Mouse (Mus musculus) hindbrain, embryonic 10.5 days (tissue): ENCODE measurements around the gene Usp32. TPM values are rescaled to one million over a fixed set of nuclear protein-coding genes. Genes with fewer than 3 reads are reported as not detected.
A peak's percentile ranks its signal among the peaks of the same experiment; 100 is the strongest.

Source experiments
- DNase-seq: peaks from one replicate; pipeline ENCODE4 v3.0.0-alpha.2; 2017; ENCODE audit warnings: low spot score
- H3K27ac ChIP-seq: fragments of 300-500 bp; sonication (generic); 2 replicates; pipeline ENCODE4 v1.5.1; 2016; ENCODE audit warnings: mild to moderate bottlenecking, moderate library complexity
- H3K27me3 ChIP-seq: fragments of 300-500 bp; sonication (generic); 2 replicates; pipeline ENCODE4 v1.6.1; 2016; ENCODE audit warnings: mild to moderate bottlenecking; ENCODE audit not compliant: poor library complexity, insufficient read depth, severe bottlenecking
- H3K36me3 ChIP-seq: fragments of 300-500 bp; sonication (generic); 2 replicates; pipeline ENCODE4 v1.6.1; 2016; ENCODE audit warnings: mild to moderate bottlenecking, moderate library complexity
- H3K4me1 ChIP-seq: fragments of 300-500 bp; sonication (generic); replicated peaks from 2 replicates; pipeline ENCODE4 v1.6.1; 2016; ENCODE audit warnings: mild to moderate bottlenecking
- H3K4me3 ChIP-seq: fragments of 300-500 bp; sonication (generic); 2 replicates; pipeline ENCODE4 v1.5.1; 2016; ENCODE audit warnings: mild to moderate bottlenecking, moderate library complexity
- H3K9me3 ChIP-seq: fragments of 300-500 bp; sonication (generic); 2 replicates; pipeline ENCODE4 v1.6.1; 2016; ENCODE audit warnings: mild to moderate bottlenecking, moderate library complexity
- WGBS: fragments of 180-500 bp; shearing (Covaris S2); methylation state at CpG from one replicate; pipeline ENCODE4 v1.1.7; 2016; 5-methylcytosine and 5-hydroxymethylcytosine counted together
- polyA plus RNA-seq: library from polyadenylated mRNA; unstranded; fragments of >200 nt; fragmentation: Nextera tagmentation; extraction: Ambion mirVana; gene quantifications from 2 replicates; pipeline ENCODE4 v1.2.1, GENCODE M21; 2016

Usp32 gene
- polyA plus RNA-seq, 1 experiment from 2014 or later = 4.6 TPM

DNA sequence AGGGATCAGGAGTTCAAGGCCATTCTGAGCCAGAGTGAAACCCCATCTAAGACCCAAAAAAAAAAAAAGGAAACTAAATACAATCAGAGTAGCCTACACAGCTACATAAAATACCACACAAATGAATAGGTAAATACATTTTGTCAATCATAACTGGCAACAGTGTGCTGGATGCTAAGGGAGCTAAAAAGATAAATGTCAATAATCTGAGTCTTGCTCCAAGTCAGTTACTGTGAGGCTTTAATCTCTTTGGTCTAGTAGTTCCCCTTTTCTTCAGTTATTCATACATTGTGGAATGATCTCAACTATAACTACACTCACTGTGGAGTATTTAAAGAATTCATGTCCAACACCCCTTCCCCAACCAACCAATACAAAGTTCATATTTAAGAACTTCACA, 30.0 kb downstream of the Usp32 start:
- H3K4me1 ChIP-seq = no peaks in the 10 kb centered on the region
- H3K27me3 ChIP-seq = no peaks in the 10 kb centered on the region
- H3K4me3 ChIP-seq = no peak overlapping the region
- H3K36me3 ChIP-seq = peaks cover 12% of the 10 kb centered on the region
- no peak overlapping the region for H3K27ac ChIP-seq
- H3K9me3 ChIP-seq = no peaks in the 10 kb centered on the region
- DNase-seq = no peak

DNA sequence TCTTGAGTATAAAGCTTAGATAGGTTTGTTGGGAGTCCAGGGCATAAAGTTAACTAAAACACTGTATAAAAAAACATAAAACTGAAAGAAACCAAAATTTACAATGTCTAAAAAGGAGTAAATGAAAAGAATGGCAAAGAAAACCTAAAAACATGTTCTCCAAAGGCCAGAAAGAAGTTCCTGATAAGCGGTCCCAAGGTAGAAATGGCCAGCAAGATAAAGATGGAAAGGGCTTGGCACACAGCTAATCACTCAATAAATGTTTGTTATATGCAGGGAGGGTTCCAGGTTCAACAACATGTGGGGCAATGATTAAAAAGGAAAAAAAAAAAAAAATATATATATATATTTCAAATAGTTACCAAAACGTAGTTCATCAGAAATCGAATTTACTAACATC, 32.7 kb downstream of the Usp32 start:
- 96% methylated on average over 3 of the region's 3 CpGs for WGBS
- Histone ChIP-seq H3K4me1 (no peaks in the 10 kb centered on the region), H3K9me3 (no peaks in the 10 kb centered on the region), H3K4me3 (no peak overlapping the region), H3K27me3 (no peaks in the 10 kb centered on the region), H3K36me3 (peaks cover 20% of the 10 kb centered on the region), H3K27ac (no peak overlapping the region)
- no peak for DNase-seq

DNA sequence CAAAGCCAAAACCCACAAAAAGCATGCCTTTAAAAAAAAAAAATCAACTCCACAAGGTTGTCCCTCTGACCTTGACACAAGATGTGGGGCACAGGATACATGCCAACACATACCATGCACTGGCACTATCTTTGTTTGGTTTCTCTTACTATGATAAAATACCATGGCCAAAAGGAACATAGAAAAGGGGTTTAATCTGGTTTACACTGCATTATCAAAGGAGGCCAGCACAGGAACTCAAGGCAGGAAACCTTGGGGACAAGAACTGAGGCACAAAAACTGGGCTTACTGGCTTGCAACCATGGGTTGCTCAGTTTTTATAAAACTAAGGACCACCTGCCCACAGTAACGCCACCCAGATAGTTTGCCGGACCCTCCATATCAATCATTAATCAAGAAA, 34.1 kb downstream of the Usp32 start:
- Histone ChIP-seq H3K4me3 (no peak overlapping the region), H3K27me3 (no peaks in the 10 kb centered on the region), H3K9me3 (no peaks in the 10 kb centered on the region), H3K36me3 (peaks cover 15% of the 10 kb centered on the region; the same call in 1 of the 2 replicates), H3K27ac (no peak overlapping the region), H3K4me1 (no peaks in the 10 kb centered on the region)
- 93% methylated on average over 2 of the region's 2 CpGs for WGBS
- DNase-seq = no peak

DNA sequence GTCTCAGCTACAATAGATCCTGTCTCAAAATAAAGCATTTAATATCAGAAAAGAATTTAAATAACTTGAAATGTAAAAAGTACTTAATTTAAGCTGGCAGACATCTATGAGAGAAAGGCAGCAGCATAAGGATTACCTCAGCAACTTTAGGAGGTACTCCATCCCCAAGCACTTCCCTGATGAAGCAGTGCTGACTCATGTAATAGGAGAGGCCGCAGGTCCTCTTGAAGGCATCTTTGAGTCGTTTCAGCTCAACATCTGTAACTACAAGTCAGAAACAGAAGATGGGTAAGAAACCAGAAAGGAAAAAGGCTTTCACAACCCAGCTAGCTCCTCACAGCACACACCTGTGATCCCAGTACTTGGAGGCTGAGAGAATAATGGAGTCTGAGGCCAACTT, 36.2 kb downstream of the Usp32 start:
- Histone ChIP-seq H3K27ac (no peak overlapping the region), H3K27me3 (no peaks in the 10 kb centered on the region), H3K9me3 (no peaks in the 10 kb centered on the region), H3K4me3 (no peak overlapping the region), H3K36me3 (0 out of 2 replicates have a peak, but pooled peaks cover 15% of the 10 kb centered on the region), H3K4me1 (no peaks in the 10 kb centered on the region)
- 63% methylated on average over 2 of the region's 2 CpGs for WGBS
- DNase-seq = no peak

DNA sequence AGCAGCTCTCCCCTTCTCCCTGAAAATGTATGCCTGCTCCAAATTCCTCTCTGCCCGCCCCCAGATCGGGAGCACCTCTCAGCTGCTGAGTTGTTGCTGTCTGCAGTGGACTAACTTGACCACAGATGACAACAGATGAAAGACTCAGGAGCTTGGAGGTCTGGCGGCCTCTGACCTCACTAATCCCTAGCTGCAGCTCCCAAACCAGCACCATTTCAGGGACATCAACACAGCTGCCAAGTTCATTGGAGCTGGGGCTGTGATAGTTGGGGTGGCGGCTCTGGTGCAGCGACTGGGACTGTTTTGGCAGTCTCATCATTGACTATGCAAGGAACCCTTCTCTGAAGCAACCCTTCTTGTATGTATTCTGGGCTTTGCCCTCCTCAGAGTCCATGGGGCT, 44.8 kb downstream of the Usp32 start:
- peaks cover 19% of the 10 kb centered on the region for H3K36me3 ChIP-seq
- no peaks in the 10 kb centered on the region for H3K27me3 ChIP-seq
- WGBS = 59% methylated on average over 5 of the region's 5 CpGs
- no peak overlapping the region for H3K27ac ChIP-seq
- H3K9me3 ChIP-seq = no peaks in the 10 kb centered on the region
- no peak overlapping the region for H3K4me3 ChIP-seq
- peak; percentile 6 for DNase-seq
- H3K4me1 ChIP-seq = 0 out of 2 replicates have a peak, but pooled peaks cover 3% of the 10 kb centered on the region

DNA sequence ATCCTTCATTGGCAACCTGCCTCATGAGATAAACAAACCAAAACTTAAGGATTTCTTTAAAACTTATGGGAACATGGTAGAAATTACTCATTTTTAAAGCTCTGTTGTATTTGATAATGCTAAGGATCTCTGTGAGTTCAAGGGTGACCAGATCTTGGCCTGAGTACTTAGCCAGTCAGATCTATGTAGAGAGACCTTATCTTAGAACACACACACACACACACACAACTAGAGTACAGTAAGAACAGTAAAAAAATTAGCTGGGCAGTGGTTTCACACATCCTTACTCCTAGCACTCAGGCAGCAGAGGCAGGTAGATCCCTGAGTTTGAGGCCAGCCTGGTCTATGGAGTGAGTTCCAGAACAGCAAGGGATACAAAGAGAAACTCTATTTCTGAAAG, 53.7 kb downstream of the Usp32 start:
- H3K36me3 ChIP-seq = peaks cover 22% of the 10 kb centered on the region
- no peaks in the 10 kb centered on the region for H3K27me3 ChIP-seq
- H3K9me3 ChIP-seq = no peaks in the 10 kb centered on the region
- H3K4me1 ChIP-seq = no peaks in the 10 kb centered on the region
- no peak overlapping the region for H3K4me3 ChIP-seq
- H3K27ac ChIP-seq = no peak overlapping the region
- no peak for DNase-seq

DNA sequence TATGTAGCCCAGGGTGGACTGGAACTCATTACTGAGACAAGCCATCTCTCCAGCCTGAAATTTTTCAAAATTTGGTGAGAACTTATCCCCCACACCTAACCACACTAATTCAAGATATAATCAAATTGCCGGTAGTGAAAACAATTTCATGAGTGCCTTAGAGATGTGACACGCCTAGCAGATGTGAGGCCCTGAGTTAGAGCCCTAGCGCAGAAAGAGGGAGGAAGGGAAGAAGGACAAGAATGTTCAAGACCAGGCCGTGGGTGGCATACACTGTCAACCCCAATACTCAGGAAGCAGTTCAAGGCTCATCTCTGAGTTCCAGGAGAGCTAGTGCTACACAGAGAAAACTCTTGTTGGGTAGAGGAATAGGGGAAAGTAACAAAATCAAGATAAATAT, 72.1 kb downstream of the Usp32 start:
- H3K36me3 ChIP-seq = peaks cover 30% of the 10 kb centered on the region
- no peaks in the 10 kb centered on the region for H3K9me3 ChIP-seq
- no peak for DNase-seq
- H3K27me3 ChIP-seq = no peaks in the 10 kb centered on the region
- H3K4me1 ChIP-seq = no peaks in the 10 kb centered on the region
- 95% methylated on average over 4 of the region's 4 CpGs for WGBS
- no peak overlapping the region for H3K27ac ChIP-seq
- H3K4me3 ChIP-seq = no peak overlapping the region

DNA sequence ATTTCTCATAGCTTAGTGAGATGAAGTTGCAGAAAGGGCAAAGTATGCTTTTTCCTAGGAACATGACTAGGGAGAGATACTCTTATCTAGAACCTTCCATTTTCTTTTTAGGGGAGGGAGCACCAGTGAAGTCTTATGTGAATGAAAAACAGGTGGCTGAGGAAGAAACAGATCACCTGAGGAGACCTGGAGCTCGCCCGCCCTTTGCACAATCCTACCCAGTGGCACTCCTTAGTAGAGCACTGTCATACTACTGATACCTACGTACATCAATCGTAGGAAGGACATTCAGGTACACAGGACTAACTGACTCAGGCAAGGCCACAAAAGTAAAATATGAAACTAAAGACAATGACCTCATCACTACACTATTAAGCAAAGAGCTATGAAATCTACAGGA, 81.4 kb downstream of the Usp32 start:
- H3K4me1 ChIP-seq = no peaks in the 10 kb centered on the region
- no peak overlapping the region for H3K27ac ChIP-seq

DNA sequence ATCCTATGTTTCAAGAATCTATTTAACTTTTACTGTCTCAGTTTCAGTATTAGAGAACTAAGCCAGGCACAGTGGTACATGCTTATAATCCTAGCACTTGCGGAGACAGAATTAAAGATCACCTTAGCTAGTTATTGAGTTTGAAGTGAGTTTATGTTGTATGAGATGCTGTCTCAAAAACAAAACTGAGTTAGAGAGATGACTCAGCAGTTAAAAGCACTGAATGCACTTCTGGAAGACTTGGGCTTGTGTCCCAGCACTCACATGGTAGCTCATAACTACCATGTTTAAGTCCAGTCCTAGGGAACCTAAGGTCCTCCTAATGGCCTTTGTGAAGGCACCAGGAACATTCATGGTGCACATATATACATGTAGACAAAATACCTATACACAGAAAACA, 82.4 kb downstream of the Usp32 start:
- peaks cover 7% of the 10 kb centered on the region for H3K36me3 ChIP-seq
- DNase-seq = no peak
- H3K4me1 ChIP-seq = no peaks in the 10 kb centered on the region
- H3K27ac ChIP-seq = no peak overlapping the region
- H3K9me3 ChIP-seq = no peaks in the 10 kb centered on the region
- H3K27me3 ChIP-seq = no peaks in the 10 kb centered on the region
- no peak overlapping the region for H3K4me3 ChIP-seq
- WGBS = 98% methylated on average over 1 of the region's 1 CpGs

More for the DNA sequence above, 81.4 kb downstream of the Usp32 start:
- Histone ChIP-seq H3K9me3 (no peaks in the 10 kb centered on the region), H3K27me3 (no peaks in the 10 kb centered on the region), H3K36me3 (peaks cover 7% of the 10 kb centered on the region), H3K4me3 (no peak overlapping the region)
- 95% methylated on average over 4 of the region's 4 CpGs for WGBS
- DNase-seq = no peak

DNA sequence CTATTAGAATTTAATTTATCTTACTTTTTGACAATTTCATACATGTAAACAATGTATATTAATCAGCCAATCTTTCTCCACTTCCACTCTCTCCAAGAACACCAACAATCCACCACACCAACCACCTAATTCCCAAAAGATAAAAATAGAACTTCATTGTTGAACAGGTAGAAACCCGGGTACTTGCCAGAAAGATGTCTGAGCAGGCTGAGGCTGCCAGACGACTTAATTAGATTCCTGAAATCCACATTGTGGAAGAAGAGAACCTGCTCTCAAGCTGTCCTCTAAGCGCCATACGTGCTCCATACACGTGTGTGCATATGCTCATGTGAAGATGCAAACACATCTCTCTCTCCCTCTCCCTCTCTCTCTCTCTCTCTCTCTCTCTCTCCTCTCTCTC, 83.1 kb downstream of the Usp32 start:
- no peaks in the 10 kb centered on the region for H3K27me3 ChIP-seq
- DNase-seq = no peak
- WGBS = 85% methylated on average over 5 of the region's 5 CpGs
- no peak overlapping the region for H3K4me3 ChIP-seq
- no peaks in the 10 kb centered on the region for H3K9me3 ChIP-seq
- peaks cover 7% of the 10 kb centered on the region for H3K36me3 ChIP-seq
- H3K27ac ChIP-seq = no peak overlapping the region
- H3K4me1 ChIP-seq = no peaks in the 10 kb centered on the region

DNA sequence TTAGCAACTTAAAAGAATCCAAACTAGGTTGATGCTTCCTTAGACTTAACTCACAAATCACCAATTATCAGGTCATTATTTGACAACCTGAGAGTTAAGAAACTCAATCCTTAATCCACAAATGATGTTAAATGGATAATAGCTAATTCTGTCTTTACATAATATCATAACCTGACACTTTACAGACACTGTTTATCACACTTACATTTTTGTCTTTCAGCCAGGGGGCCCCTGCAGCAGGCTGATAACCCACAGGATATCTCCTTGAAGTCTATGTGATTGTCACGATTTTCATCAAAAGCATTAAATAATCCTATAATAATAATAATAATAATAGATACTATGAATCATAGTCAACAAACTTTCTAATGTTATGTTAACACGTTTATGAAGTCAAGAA, 84.4 kb downstream of the Usp32 start:
- H3K27me3 ChIP-seq = no peaks in the 10 kb centered on the region
- H3K9me3 ChIP-seq = no peaks in the 10 kb centered on the region
- WGBS = 89% methylated on average over 2 of the region's 2 CpGs
- no peak overlapping the region for H3K4me3 ChIP-seq
- H3K27ac ChIP-seq = no peak overlapping the region
- H3K4me1 ChIP-seq = no peaks in the 10 kb centered on the region
- DNase-seq = no peak
- H3K36me3 ChIP-seq = peaks cover 7% of the 10 kb centered on the region

DNA sequence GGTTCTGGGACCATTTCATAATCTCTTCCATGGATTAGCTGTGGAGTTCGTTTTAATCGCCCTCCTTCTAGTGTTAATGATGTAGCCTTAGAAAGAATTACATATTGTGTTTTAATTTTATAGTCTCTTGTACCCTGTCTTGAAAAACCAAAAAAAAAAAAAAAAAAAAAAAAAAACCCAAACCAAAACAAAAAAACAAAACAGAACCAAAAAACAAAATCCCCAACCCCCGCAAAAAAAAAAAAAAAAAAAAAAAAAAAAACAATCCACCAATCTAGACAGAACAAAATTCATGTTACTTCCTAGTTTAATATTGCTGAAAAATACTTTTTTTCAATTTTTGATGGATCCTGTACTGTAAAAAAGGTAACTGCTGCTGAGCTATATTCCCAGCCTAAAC, 100.7 kb downstream of the Usp32 start:
- H3K27ac ChIP-seq = no peak overlapping the region
- 89% methylated on average over 3 of the region's 3 CpGs for WGBS

DNA sequence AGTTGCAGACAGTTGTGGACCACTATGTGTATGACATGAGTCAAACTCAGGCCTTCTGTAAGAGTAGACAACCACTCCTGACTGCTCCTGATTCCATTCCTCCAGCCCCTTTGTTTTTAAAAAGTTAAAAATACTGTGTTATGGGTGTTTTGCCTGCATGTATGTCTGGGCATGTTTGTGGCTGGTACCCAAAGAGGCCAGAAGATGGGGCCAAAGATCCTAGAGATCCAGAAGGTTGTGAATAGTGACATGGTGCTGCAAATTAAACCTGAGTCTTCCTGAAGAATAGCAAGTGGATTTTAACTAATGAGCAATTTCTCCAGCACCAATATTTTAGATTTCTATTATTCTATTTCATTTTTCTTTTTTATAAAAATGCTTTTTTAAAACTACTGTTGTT, 126.8 kb downstream of the Usp32 start:
- DNase-seq = no peak
- Histone ChIP-seq H3K4me3 (no peak overlapping the region), H3K9me3 (no peaks in the 10 kb centered on the region), H3K27ac (no peak overlapping the region), H3K4me1 (no peaks in the 10 kb centered on the region), H3K27me3 (no peaks in the 10 kb centered on the region), H3K36me3 (peaks cover 49% of the 10 kb centered on the region)

More for the DNA sequence above, 100.7 kb downstream of the Usp32 start:
- Histone ChIP-seq H3K4me3 (no peak overlapping the region), H3K4me1 (no peaks in the 10 kb centered on the region), H3K27me3 (no peaks in the 10 kb centered on the region), H3K36me3 (peaks cover 53% of the 10 kb centered on the region), H3K9me3 (no peaks in the 10 kb centered on the region)
- no peak for DNase-seq

DNA sequence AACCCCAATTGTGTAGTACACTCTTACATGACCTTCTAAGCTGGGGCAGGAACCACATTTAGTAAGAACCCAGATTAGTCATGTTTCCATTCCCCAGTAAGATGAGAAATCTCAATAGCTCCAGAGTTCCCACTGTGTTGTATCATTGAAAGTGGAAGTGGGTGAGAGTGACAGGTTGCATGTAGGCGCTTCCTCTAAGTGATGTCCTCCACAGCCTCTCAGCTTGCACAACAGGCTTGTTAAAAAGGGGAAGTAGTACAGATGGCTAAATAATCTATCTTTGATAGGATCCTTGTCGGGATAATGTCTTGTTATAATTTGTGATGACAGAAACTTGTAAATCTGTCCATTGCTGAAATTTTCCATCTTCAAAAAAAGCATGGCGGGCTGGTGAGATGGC, 136.4 kb downstream of the Usp32 start:
- 93% methylated on average over 3 of the region's 3 CpGs for WGBS
- H3K27me3 ChIP-seq = no peaks in the 10 kb centered on the region

More for the DNA sequence above, 136.4 kb downstream of the Usp32 start:
- no peaks in the 10 kb centered on the region for H3K4me1 ChIP-seq
- H3K4me3 ChIP-seq = no peak overlapping the region
- H3K9me3 ChIP-seq = no peaks in the 10 kb centered on the region
- H3K27ac ChIP-seq = no peak overlapping the region
- peaks cover 41% of the 10 kb centered on the region for H3K36me3 ChIP-seq
- no peak for DNase-seq
